ENCODE assay signal across 24 mouse cellular contexts in genomic region chr1:189919756-189920155, GRCm38 (mm10). TPM values are rescaled to one million over a fixed set of nuclear protein-coding genes. Genes with fewer than 3 reads are reported as not detected.
DNase-seq lines count a peak whose midpoint lies in the region; TF ChIP-seq lines count a peak whose summit lies in the region.
"Had no signal": no experiment of that assay in that cellular context is flagged by ENCODE, and none has a peak within 500 bp of the region (broad histone marks: within the 10 kb centered on the region; RNA-seq: fewer than 3 reads in every experiment).

No protein-coding gene starts in this region.

- no peak for TF ChIP-seq CTCF in left cerebral cortex, adult 2 months (IDR thresholded peaks at IDR 0.05)
- TF ChIP-seq CTCF in lung, adult 2 months (IDR thresholded peaks at IDR 0.05; ENCODE audit: insufficient read depth, low read length): no peak

- H3K27ac ChIP-seq in left cerebral cortex, adult 2 months: no peak overlapping the region; the same call in 1 of the 2 replicates
- H3K27ac ChIP-seq: embryonic facial prominence, embryonic 13.5 days; forebrain, embryonic 12.5 days; hindbrain, postnatal 0 days; limb, embryonic 13.5 days; liver, embryonic 12.5 days; midbrain, embryonic 12.5 days had no signal

- H3K4me3 ChIP-seq in left cerebral cortex, adult 2 months: no peak overlapping the region; the same call in 1 of the 2 replicates
- H3K4me3 ChIP-seq in lung, adult 2 months (replicated peaks; ENCODE audit: extremely low read depth, low read depth, low read length): no peak overlapping the region
- H3K4me3 ChIP-seq: embryonic facial prominence, embryonic 13.5 days; erythroblast, embryonic 14.5 days; forebrain, embryonic 12.5 days; liver, embryonic 12.5 days; midbrain, embryonic 12.5 days had no signal

- DNase-seq in heart, adult 11 months: peak; percentile 27
- DNase-seq in heart, postnatal 25 days (ENCODE audit: low spot score): no peak
- peak; percentile 50 for DNase-seq in left cerebral cortex, adult 11 months (ENCODE audit: low spot score)
- no peak for DNase-seq in left cerebral cortex, adult 2 months (ENCODE audit: extremely low spot score in 1 of 2, low spot score in 2 of 2)
- peak; percentile 36 to 91 for DNase-seq in left cerebral cortex, postnatal 25 days (ENCODE audit: low spot score in 2 of 2)
- peak; percentile 54 for DNase-seq in right cerebral cortex, postnatal 25 days
- DNase-seq in lung, adult 2 months: no peak
- DNase-seq: adrenal gland, adult 2 months; cerebellum, postnatal 36 days; embryo, embryonic 11 days; kidney, adult 9 months; kidney, postnatal 14 days; layer of hippocampus, postnatal 36 days; lung, adult 18-20 months; lung, postnatal 14 days; thymus, adult 2 months; thymus, postnatal 4 days had no signal

- WGBS in lung, adult 2 months: 90% methylated on average over 3 of the region's 3 CpGs

- no peak for TF ChIP-seq POLR2A in lung, adult 2 months (IDR thresholded peaks at IDR 0.05; ENCODE audit: borderline replicate concordance, extremely low read depth, low read depth, low read length)

- intact Hi-C loops in heart, postnatal 25 days (cut with DNase I): no loop called here
- intact Hi-C loops in left cerebral cortex, adult 2 months (cut with DNase I): loop anchor here (1.0 to 2.0 kb wide), 2 partner anchors 25 to 41 kb away; no protein-coding TSS in a partner anchor
- intact Hi-C loops in left cerebral cortex, postnatal 25 days (cut with DNase I): loop anchor here (1.0 kb wide), 1 partner anchor 41 kb away; no protein-coding TSS in a partner anchor

- H3K4me1 ChIP-seq in lung, adult 2 months (ENCODE audit: control insufficient read depth, insufficient read depth, low read length): peaks cover 10% of the 10 kb centered on the region

RNA-seq across cellular contexts. Expression of gene Smyd2, which starts 2.4 kb away (rescaled TPM):
- 100 to 1,000 TPM; 105 to 109 TPM for total RNA-seq in heart, postnatal 25 days (2021)
- total RNA-seq in left cerebral cortex, adult 2 months (2021): 10 to 100 TPM; 95.8 to 98.3 TPM
- total RNA-seq in left cerebral cortex, postnatal 25 days (2021): 100 to 1,000 TPM in 1 of 2 experiments, 10 to 100 TPM in 1; 96.3 to 104 TPM
- 21.5 and 23.4 TPM in 2 replicates for polyA plus RNA-seq in lung, adult 2 months (2012; rRNA removed)

Comparison
In these comparisons a context has a peak if more than half of its experiments do, and no peak if none do; other contexts are left out.
1. DNase-seq: peak in heart, adult 11 months (single experiment), left cerebral cortex, adult 11 months (single experiment), left cerebral cortex, postnatal 25 days (2 of 2) and right cerebral cortex, postnatal 25 days (single experiment); none in heart, postnatal 25 days (single experiment), left cerebral cortex, adult 2 months (0 of 2) and lung, adult 2 months (single experiment).